Mouse (Mus musculus): ENCODE measurements around the gene Tmbim4. TPM values are rescaled to one million over a fixed set of nuclear protein-coding genes. Genes with fewer than 3 reads are reported as not detected.

Tmbim4 gene
- polyA plus RNA-seq, 1 experiment from 2014 or later: 87.1 TPM

- Histone ChIP-seq H3K27me3 (ENCODE audit: insufficient read depth, low read length) (no peaks in the 10 kb centered on the region), H3K4me1 (ENCODE audit: insufficient read depth) (no peaks in the 10 kb centered on the region), H3K9me3 (ENCODE audit: low read depth, low read length) (no peaks in the 10 kb centered on the region), H3K4me3 (ENCODE audit: low read depth, low read length) (no peak overlapping the region), H3K27ac (ENCODE audit: low read depth) (no peak overlapping the region), H3K4me2 (no peak overlapping the region), H3K36me3 (ENCODE audit: insufficient read depth) (no peaks in the 10 kb centered on the region), H3K9ac (no peak overlapping the region)
- ATAC-seq (ENCODE audit: insufficient read depth) (no peak), DNase-seq (no peak)
- WGBS: 84% methylated on average over 17 of the region's 17 CpGs
- no peak for TF ChIP-seq CTCF (IDR thresholded peaks at IDR 0.05; ENCODE audit: low read depth)
Observed at GRCm38 (mm10) chr10:120165793-120166503, 35.4 kb upstream of the Tmbim4 start.

- TF ChIP-seq CTCF (IDR thresholded peaks at IDR 0.05; ENCODE audit: low read depth): no peak
- H3K9me3 ChIP-seq (ENCODE audit: low read depth, low read length): no peaks in the 10 kb centered on the region
- no peak overlapping the region for H3K4me2 ChIP-seq
- DNase-seq (peak; percentile 26), ATAC-seq (ENCODE audit: insufficient read depth) (no peak)
- no peaks in the 10 kb centered on the region for H3K36me3 ChIP-seq (ENCODE audit: insufficient read depth)
- no peaks in the 10 kb centered on the region for H3K27me3 ChIP-seq (ENCODE audit: insufficient read depth, low read length)
- no peak overlapping the region for H3K9ac ChIP-seq
- H3K4me3 ChIP-seq (ENCODE audit: low read depth, low read length): no peak overlapping the region
- no peaks in the 10 kb centered on the region for H3K4me1 ChIP-seq (ENCODE audit: insufficient read depth)
- H3K27ac ChIP-seq (ENCODE audit: low read depth): no peak overlapping the region
- 78% methylated on average over 1 of the region's 1 CpGs for WGBS
Observed at GRCm38 (mm10) chr10:120168070-120168469, 33.3 kb upstream of the Tmbim4 start.

- no peaks in the 10 kb centered on the region for H3K36me3 ChIP-seq (ENCODE audit: insufficient read depth)
- no peaks in the 10 kb centered on the region for H3K27me3 ChIP-seq (ENCODE audit: insufficient read depth, low read length)
- no peak overlapping the region for H3K4me3 ChIP-seq (ENCODE audit: low read depth, low read length)
- H3K9me3 ChIP-seq (ENCODE audit: low read depth, low read length): no peaks in the 10 kb centered on the region
- 0 out of 2 replicates have a peak overlapping the region, but pooled peaks have one; percentile 3 for H3K4me2 ChIP-seq
- no peak for DNase-seq
- 39% methylated on average over 10 of the region's 10 CpGs for WGBS
- no peak for ATAC-seq (ENCODE audit: insufficient read depth)
- H3K9ac ChIP-seq: peak overlapping the region; percentile 26; the same call in 1 of the 2 replicates
- H3K4me1 ChIP-seq (ENCODE audit: insufficient read depth): no peaks in the 10 kb centered on the region
- peak overlapping the region; percentile 58 for H3K27ac ChIP-seq (ENCODE audit: low read depth)
- no peak for TF ChIP-seq CTCF (IDR thresholded peaks at IDR 0.05; ENCODE audit: low read depth)
Observed at GRCm38 (mm10) chr10:120169064-120169463, 32.3 kb upstream of the Tmbim4 start.

- Histone ChIP-seq H3K27me3 (ENCODE audit: insufficient read depth, low read length) (no peaks in the 10 kb centered on the region), H3K4me3 (ENCODE audit: low read depth, low read length) (no peak overlapping the region), H3K4me2 (no peak overlapping the region), H3K9ac (no peak overlapping the region), H3K4me1 (ENCODE audit: insufficient read depth) (no peaks in the 10 kb centered on the region), H3K36me3 (ENCODE audit: insufficient read depth) (no peaks in the 10 kb centered on the region), H3K27ac (ENCODE audit: low read depth) (no peak overlapping the region), H3K9me3 (ENCODE audit: low read depth, low read length) (no peaks in the 10 kb centered on the region)
- no peak for TF ChIP-seq CTCF (IDR thresholded peaks at IDR 0.05; ENCODE audit: low read depth)
- 72% methylated on average over 5 of the region's 5 CpGs for WGBS
- ATAC-seq (ENCODE audit: insufficient read depth) (no peak), DNase-seq (no peak)
Observed at GRCm38 (mm10) chr10:120169841-120170240, 31.5 kb upstream of the Tmbim4 start.

- no peaks in the 10 kb centered on the region for H3K9me3 ChIP-seq (ENCODE audit: low read depth, low read length)
- 69% methylated on average over 4 of the region's 4 CpGs for WGBS
- no peaks in the 10 kb centered on the region for H3K4me1 ChIP-seq (ENCODE audit: insufficient read depth)
- H3K4me2 ChIP-seq: no peak overlapping the region
- DNase-seq: no peak
- ATAC-seq (ENCODE audit: insufficient read depth): no peak
- no peaks in the 10 kb centered on the region for H3K36me3 ChIP-seq (ENCODE audit: insufficient read depth)
- no peak for TF ChIP-seq CTCF (IDR thresholded peaks at IDR 0.05; ENCODE audit: low read depth)
- no peaks in the 10 kb centered on the region for H3K27me3 ChIP-seq (ENCODE audit: insufficient read depth, low read length)
- H3K27ac ChIP-seq (ENCODE audit: low read depth): no peak overlapping the region
- H3K9ac ChIP-seq: no peak overlapping the region
- H3K4me3 ChIP-seq (ENCODE audit: low read depth, low read length): no peak overlapping the region
Observed at GRCm38 (mm10) chr10:120170277-120170676, 31.1 kb upstream of the Tmbim4 start.

- Histone ChIP-seq H3K4me3 (ENCODE audit: low read depth, low read length) (no peak overlapping the region), H3K36me3 (ENCODE audit: insufficient read depth) (no peaks in the 10 kb centered on the region), H3K4me2 (no peak overlapping the region), H3K27me3 (ENCODE audit: insufficient read depth, low read length) (no peaks in the 10 kb centered on the region), H3K27ac (ENCODE audit: low read depth) (no peak overlapping the region), H3K9me3 (ENCODE audit: low read depth, low read length) (no peaks in the 10 kb centered on the region), H3K9ac (no peak overlapping the region), H3K4me1 (ENCODE audit: insufficient read depth) (no peaks in the 10 kb centered on the region)
- ATAC-seq (ENCODE audit: insufficient read depth) (no peak), DNase-seq (no peak)
- 40% methylated on average over 5 of the region's 5 CpGs for WGBS
- TF ChIP-seq CTCF (IDR thresholded peaks at IDR 0.05; ENCODE audit: low read depth): no peak
Observed at GRCm38 (mm10) chr10:120171340-120171739, 30.1 kb upstream of the Tmbim4 start.

GRCm38 (mm10) chr10:120174192-120174705, 27.1 kb upstream of the Tmbim4 start:
- Histone ChIP-seq H3K36me3 (ENCODE audit: insufficient read depth) (no peaks in the 10 kb centered on the region), H3K4me1 (ENCODE audit: insufficient read depth) (no peaks in the 10 kb centered on the region), H3K27me3 (ENCODE audit: insufficient read depth, low read length) (no peaks in the 10 kb centered on the region), H3K27ac (ENCODE audit: low read depth) (no peak overlapping the region), H3K9ac (no peak overlapping the region), H3K4me3 (ENCODE audit: low read depth, low read length) (no peak overlapping the region), H3K9me3 (ENCODE audit: low read depth, low read length) (no peaks in the 10 kb centered on the region), H3K4me2 (no peak overlapping the region)
- 84% methylated on average over 15 of the region's 15 CpGs for WGBS
- ATAC-seq (ENCODE audit: insufficient read depth) (no peak), DNase-seq (no peak)
- TF ChIP-seq CTCF (IDR thresholded peaks at IDR 0.05; ENCODE audit: low read depth): no peak

Data from lung, embryonic 14.5 days (tissue).